Mouse (Mus musculus): Measurements from ENCODE around the gene Lag3.

Gene Lag3

GRCm38 (mm10) chr6:124858561-124859318 lies 52.8 kb downstream of the Lag3 start:
- no peak for DNase-seq

- DNase-seq = no peak
These were observed 53.5 kb downstream of the Lag3 start for GRCm38 (mm10) chr6:124857840-124858530.

- DNase-seq = peak; percentile 87 to 88
These were observed 54.3 kb downstream of the Lag3 start, which contains the start of gene P3h3 for GRCm38 (mm10) chr6:124856916-124857839. P3h3 (minus strand) TSS chr6:124857752.

GRCm38 (mm10) chr6:124856321-124856720 lies 55.2 kb downstream of the Lag3 start:
- DNase-seq = no peak

- DNase-seq = no peak
These were observed 56.9 kb downstream of the Lag3 start for GRCm38 (mm10) chr6:124854647-124855046.

All from lung, postnatal 4 days (tissue).